Mouse (Mus musculus): ENCODE measurements around the gene Lef1. TPM values are rescaled to one million over a fixed set of nuclear protein-coding genes. Genes with fewer than 3 reads are reported as not detected.
A peak's percentile ranks its signal among the peaks of the same experiment; 100 is the strongest.

Gene Lef1
- total RNA-seq, 2 experiments from 2014 or later, result 6.6 to 7.9 TPM

DNA sequence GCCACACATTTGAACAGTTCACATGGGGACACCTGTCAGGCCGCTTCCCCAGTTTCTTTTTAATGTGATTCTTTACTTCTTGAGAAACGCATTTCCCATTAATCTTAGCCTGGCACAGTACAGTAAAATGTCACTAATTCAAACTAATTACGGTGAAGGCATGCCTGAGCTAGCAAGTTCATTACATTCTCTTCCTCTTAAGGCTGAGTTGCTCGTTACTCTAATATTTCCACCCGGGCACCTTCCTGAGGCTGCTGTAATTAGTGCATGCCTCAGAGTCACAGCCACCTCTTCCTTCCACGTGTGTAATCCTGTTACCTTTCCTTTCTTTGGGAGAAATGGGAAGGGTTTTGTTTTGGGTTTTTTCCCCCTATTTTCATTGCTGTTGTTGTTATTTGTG, 71.9 kb downstream of the Lef1 start:
- intact Hi-C loops (cut with DNase I), result no loop called here
- DNase-seq, result no peak

- intact Hi-C loops (cut with DNase I), result no loop called here
These were observed 75.9 kb downstream of the Lef1 start for GRCm38 (mm10) chr3:131186193-131186592.

DNA sequence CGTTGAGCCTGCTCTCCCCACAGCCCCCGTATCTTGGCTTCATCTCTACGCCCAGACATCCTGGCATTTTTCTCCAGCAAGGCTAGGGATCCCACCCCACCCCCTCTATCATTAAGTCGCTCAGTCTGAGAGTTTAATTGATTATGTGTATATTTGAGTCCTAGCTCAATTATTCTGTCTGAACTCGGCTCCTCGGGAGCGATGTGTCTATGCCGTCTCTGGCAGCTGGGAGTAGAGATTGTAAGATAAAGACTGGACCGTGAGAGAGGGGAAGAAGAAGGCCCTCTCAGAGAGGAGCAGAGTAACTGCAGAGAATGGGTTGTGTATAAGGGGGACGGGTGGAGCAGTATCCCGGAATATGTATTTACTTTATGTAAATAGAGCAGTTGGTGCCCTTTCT, 80.0 kb downstream of the Lef1 start:
- DNase-seq, result no peak
- intact Hi-C loops (cut with DNase I), result no loop called here

More at GRCm38 (mm10) chr3:131186193-131186592, 75.9 kb downstream of the Lef1 start:
- no peak for DNase-seq

DNA sequence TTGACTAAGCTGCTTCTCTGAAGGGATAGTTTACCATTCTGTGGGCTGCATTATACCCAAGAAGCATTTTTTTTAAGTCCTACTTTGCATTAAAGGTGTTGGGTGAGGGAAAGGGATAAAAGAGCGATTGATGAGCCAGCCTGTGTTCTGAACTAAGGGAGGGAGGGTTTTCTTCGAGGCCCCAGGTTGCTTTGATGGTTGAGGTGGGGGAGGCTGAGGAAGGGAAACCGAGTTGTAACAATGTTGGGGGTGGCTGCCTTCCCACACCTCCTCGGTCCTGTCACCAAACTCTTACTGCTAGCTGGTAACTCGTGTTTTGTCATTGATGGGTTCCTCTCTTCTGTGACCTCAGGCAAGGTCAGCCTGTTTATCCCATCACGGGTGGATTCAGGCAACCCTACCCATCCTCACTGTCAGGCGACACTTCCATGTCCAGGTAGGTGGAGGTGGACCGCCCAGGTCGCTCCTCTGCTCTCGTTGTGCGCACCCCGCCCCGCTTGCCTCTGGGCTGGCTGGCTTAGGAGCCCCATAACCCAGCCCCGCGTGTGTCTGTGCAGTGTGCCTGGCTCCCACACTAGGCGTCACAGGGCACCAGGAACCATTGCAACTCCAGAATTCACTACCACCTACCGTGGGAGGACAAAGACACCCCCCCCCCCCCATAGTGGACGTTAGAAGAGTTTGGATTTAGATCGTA, 80.5 kb downstream of the Lef1 start:
- intact Hi-C loops (cut with DNase I), result no loop called here

DNA sequence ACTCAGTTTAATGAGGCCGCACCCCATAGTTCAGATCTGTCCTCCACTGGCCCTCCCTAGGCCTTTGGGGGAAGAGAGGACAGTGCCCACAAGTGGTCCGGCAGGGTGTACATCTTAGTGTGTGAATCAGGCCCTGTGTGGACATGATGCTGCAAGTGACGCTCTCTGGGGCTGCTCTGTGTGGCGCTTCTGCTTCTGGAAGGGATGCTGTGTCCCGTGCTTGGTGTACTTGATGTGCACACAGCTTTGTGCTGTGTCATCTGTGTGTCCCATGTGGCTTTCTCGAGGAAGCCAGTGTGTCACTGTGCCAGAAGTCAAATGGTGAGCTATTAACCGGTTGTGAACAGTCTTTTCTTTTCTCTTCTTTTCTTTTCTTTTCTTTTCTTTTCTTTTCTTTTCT, 81.2 kb downstream of the Lef1 start:
- no peak for DNase-seq
- intact Hi-C loops (cut with DNase I), result no loop called here

More for the DNA sequence above, 80.5 kb downstream of the Lef1 start:
- DNase-seq, result no peak

GRCm38 (mm10) chr3:131196050-131196449, 85.8 kb downstream of the Lef1 start:
- no peak for DNase-seq
- intact Hi-C loops (cut with DNase I), result no loop called here

DNA sequence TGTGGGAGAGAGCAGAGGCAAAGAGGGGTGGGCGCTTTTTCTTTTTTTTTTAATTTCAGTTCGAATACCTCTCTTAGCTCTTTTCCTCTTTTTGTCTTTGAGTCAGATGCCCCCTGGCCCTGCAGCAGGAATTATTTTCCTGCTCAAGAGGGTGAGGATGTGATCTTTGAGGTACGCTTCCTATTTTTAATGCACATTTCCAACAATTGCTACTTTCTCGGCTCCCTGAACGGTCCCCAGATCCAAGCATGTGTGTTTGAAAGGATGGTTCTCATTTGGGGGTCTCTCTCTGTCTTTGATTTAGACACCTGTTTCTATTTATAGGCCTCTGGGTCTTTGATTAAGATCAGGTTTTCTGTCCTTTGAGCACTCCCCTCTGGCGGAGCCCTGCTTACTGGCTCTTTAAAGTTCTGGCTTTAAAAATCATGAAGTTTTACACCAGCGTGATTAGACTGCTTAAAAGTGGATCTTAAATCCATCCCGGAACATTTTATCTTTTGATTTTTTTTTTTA, 86.3 kb downstream of the Lef1 start:
- DNase-seq, result no peak
- intact Hi-C loops (cut with DNase I), result no loop called here

DNA sequence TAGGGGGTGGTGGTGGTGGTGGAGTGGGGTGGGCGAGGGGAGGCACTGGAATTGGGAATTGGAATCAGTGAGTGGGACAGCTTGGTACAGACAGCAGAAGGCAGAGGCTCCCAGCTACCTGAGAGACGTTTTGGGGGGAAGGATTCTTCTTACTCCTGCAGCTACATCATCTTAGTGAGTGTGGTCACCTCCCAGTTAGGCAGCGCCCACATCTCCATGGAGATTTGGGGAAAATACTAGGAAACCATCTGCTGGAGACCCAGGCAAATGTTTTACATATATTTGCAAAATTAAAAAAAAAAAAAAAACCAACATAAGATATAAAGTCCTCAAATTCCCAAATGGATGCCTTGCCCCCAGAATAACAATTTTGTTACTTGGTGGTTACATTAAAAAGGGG, 88.7 kb downstream of the Lef1 start:
- no peak for DNase-seq

DNA sequence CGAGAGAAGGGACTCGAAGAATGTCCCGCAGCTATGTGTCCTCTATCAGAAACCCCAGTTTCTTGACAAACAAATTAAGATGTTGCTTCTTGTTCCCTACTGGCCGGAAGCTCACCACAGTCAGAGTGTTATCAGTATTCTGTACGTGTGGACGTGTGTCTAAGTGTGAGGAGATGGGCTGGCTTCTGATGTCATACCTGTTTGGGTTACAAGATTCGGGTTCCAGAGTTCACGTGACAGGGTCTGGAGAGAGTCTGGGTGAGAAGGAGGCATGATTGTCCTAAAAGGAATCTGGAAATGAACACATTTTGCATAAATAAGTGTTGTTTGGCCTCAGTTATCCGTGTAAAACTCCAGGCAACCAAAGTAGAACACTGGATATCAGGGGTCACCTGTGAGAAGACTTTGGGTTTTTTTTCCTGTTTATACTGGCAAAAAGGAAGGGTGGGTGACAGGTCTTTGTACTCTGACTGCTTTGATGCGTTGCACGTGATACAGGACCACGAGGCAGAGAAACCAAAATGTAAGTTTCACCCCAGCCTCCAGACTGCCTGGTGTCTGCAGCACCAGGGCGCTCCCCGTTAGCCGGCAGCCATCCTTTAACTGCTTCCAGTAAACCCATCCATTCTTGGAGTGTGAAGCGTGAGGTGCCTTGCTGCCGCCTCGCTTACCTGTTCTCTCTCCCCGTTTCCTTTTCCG, 89.5 kb downstream of the Lef1 start:
- DNase-seq, result no peak
- intact Hi-C loops (cut with DNase I), result no loop called here

More for the DNA sequence above, 88.7 kb downstream of the Lef1 start:
- intact Hi-C loops (cut with DNase I), result no loop called here

GRCm38 (mm10) chr3:131202311-131202710, 92.0 kb downstream of the Lef1 start:
- intact Hi-C loops (cut with DNase I), result no loop called here
- no peak for DNase-seq

GRCm38 (mm10) chr3:131207846-131208245, 97.6 kb downstream of the Lef1 start:
- DNase-seq, result no peak
- intact Hi-C loops (cut with DNase I), result no loop called here

DNA sequence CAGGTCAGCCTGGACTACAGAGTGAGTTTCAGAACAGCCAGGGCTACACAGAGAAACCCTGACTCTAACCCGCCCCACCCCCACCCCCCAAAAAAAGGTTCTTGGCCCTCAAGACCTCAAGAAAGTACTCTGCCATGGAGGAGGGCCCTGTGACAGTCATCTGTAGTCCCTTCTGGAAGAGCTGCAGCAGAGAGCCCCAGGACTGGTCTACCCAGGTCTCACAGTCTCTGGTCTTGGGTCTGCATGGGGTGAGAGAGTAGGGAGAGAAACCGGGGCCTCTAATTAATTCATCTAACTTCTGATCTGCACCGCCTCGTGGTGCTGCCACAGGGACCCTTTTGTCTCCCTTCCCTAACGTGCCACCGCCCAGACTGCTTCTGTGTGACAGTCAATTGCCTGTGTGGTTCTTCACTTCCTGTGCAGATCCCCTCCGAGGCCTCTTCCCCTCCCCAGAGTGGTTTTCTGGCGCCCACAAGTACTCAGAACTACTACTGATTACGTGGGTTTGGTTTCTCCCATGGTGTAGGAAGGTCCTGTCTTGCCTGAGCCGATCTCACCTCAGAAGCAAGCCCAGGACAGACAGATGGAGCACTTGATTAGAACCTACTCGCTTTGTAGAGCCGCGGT, 98.1 kb downstream of the Lef1 start:
- DNase-seq, result no peak

GRCm38 (mm10) chr3:131212200-131212599, 101.9 kb downstream of the Lef1 start:
- intact Hi-C loops (cut with DNase I), result no loop called here
- no peak for DNase-seq

More for the DNA sequence above, 98.1 kb downstream of the Lef1 start:
- intact Hi-C loops (cut with DNase I), result no loop called here

DNA sequence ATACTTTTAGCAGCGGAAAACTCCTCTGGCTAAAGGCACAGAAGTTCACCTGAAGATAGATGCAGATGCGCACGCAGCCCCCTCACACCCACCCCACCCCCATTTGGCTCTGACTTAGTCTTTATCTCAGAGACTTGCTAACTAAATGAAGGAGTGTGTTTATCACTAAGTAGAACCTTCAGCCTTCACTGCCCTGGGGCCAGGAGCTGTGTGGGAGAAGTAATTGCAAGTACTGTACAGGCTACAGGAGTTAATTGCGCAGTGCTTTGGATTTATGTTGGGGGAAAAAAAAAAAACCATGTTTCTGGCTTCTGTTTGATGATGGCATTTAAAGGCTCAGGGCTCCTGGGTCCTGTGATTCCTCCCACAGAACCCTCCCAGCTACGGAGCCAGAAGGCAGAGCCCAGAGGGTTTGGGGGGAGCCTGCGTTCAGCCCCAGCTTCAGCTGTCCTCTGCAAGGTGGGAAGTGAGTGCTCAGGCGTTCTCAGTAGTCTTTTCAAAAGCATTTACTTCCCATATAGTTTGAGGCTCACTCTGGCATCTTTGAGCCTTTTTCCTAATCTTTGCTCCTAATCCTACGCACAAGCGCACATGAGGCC, 103.9 kb downstream of the Lef1 start:
- intact Hi-C loops (cut with DNase I), result no loop called here
- DNase-seq, result no peak

DNA sequence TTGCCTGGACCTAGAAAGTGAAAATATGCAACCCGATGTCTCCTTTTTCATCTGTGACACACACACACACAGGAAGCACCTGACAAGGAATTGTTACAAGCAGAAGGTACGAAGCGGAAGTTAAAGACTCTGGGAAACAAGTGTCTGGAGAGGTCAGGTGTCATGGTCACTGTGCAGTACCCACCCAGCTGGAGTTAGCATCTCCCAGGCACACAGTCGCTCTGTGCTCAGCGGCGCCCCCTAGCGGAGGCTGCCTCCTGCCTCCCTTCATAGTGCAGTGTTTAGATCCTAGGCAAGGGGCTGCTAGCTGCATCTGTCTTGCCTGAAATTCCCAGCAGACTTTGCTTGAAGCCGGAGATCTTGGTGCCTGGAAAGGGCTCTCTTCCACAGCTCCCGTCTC, 104.6 kb downstream of the Lef1 start:
- DNase-seq, result peak; percentile 32
- intact Hi-C loops (cut with DNase I), result no loop called here

DNA sequence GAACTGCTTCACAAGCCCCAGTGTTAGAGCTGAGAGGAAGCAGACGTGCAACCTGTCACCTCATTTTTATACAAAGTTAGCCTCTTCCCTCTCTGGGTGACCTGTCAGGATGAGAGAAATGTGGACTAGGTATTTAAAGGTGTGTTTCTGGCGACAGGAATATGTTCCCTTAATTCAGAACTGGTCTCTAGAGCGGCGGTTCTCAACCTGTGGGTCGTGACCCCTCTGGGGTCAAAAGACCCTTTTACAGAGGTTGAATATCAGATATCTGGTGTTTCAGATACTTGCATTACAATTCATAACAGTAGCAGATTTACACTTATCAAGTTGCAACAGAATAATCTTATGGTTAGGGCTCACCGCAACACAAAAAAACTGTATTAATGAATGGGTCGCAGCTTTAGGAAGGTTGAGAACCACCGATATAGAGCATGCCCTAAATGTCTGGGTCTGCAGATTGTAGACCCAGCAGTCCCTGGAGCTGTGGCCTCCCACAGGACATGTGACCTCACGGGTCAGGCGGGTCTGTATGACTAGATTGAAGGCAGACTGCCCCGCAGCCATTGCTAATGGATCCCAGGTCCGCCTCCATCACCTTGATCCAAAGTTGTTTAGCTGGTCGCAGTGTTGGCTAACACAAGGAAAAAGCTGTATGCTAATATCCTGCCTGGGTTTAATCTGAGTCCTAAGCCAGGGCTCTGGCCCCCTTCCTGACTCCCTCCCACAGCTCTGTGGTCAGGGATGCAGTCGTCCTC, 108.5 kb downstream of the Lef1 start:
- intact Hi-C loops (cut with DNase I), result no loop called here
- no peak for DNase-seq

GRCm38 (mm10) chr3:131228083-131228482, 117.8 kb downstream of the Lef1 start:
- DNase-seq, result no peak
- intact Hi-C loops (cut with DNase I), result no loop called here

- intact Hi-C loops (cut with DNase I), result loop anchor here (5.0 kb wide), 1 partner anchor 420 kb away; no protein-coding TSS in a partner anchor
- DNase-seq, result no peak
These were observed 126.8 kb downstream of the Lef1 start for GRCm38 (mm10) chr3:131237061-131237460.

DNA sequence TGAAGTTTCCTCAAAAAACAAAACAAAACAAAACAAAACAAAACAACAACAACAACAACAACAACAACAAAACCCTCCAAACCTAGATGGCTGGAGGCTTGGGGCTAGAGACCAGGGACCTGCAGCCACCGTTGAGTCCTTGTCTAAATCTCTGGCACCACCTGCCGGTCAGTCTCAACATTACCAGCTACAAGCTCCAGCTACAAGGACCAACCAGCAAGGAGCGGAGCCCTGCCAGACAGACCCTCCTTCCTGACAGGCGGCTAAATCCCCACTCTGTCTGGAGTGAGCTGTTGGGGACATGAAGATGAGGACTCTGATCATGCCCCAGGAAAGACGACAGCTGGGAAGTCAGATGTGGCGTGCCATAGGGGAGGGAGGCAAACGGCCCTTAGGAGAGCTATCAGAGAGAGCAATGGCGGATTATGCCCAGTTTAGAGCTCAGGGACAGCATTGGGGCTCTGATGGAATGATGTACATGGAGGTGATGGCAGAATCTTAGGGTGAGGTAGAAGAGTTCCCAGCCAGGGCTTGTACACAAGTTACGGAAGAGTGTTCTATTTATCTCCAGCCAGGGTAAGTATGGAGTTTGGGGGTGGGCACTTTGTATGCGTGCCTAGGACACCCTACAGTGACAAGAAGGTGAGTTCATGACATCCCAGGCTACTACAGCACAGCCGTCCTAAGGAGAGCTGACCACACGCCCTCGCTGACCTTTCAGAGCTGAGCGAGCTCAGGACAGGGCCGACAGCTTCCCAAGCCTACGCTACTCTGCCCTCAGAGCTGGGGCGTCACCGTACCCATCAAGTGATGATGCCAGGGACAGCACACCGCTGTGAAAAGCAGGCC, 127.7 kb downstream of the Lef1 start:
- intact Hi-C loops (cut with DNase I), result loop anchor here (5.0 kb wide), 1 partner anchor 421 kb away; no protein-coding TSS in a partner anchor
- DNase-seq, result peak; percentile 89
